Mouse (Mus musculus): ENCODE measurements around the gene Slc50a1. TPM values are rescaled to one million over a fixed set of nuclear protein-coding genes. Genes with fewer than 3 reads are reported as not detected.

The Slc50a1 gene
- polyA plus RNA-seq, 1 experiment from 2014 or later, result 36.2 TPM

DNA sequence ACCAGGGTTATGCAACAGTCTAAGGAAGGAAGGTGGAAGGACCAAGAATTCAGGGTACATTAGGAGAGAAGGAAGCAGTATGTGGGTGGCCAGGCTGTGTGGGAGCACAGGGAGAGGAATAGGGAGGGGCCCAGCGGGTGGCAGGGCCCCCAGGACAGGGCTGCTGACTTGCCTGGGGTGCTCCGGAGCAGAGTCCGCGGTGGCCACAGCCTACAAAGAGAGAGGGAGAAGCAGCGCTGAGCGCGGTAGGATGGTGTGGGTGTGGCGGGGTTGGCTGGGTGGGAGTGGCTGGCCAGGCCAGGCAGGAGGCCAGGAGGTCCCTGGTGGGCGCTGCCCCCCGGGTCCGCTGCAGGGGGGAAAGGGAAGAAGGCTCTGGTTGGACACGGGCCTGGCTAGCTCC is 31.9 kb downstream of the Slc50a1 start:
- Histone ChIP-seq H3K4me1 (replicated peaks) (peaks cover 15% of the 10 kb centered on the region), H3K27ac (replicated peaks) (no peak overlapping the region), H3K4me3 (no peak overlapping the region), H3K9me3 (no peaks in the 10 kb centered on the region), H3K27me3 (no peaks in the 10 kb centered on the region), H3K36me3 (peaks cover 87% of the 10 kb centered on the region), H3K4me2 (no peak overlapping the region), H3K9ac (no peak overlapping the region)
- ATAC-seq (ENCODE audit: low FRiP score, low read depth), result no peak
- WGBS, result 78% methylated on average over 7 of the region's 12 CpGs

- peaks cover 7% of the 10 kb centered on the region for H3K4me1 ChIP-seq (replicated peaks)
- no peak overlapping the region for H3K9ac ChIP-seq
- H3K27ac ChIP-seq (replicated peaks), result no peak overlapping the region
- ATAC-seq (ENCODE audit: low FRiP score, low read depth), result no peak
- H3K4me2 ChIP-seq, result no peak overlapping the region
- H3K27me3 ChIP-seq, result no peaks in the 10 kb centered on the region
- no peak overlapping the region for H3K4me3 ChIP-seq
- 92% methylated on average over 21 of the region's 21 CpGs for WGBS
- peaks cover 88% of the 10 kb centered on the region for H3K36me3 ChIP-seq
- no peaks in the 10 kb centered on the region for H3K9me3 ChIP-seq
Observed at GRCm38 (mm10) chr3:89237682-89238081, 32.7 kb downstream of the Slc50a1 start.

DNA sequence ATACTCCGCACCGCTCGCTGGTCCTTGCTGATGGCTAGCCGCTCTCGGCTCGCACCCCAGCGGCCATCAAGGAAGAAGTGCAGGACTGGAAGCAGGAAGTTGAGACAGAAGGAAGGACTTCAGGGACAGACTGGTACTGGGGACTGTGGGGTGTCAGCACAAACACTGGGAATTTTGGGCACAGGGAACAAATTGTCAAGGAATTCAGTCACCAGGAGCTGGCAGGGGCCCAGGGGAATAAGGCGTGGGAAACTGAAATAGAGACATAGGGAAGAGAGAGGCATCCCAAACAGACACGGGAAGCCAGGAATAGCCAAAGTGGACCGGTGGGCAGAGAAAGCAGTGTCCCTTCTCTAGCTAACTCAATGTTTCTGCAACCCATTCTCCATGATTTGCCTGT is 33.9 kb downstream of the Slc50a1 start:
- H3K9me3 ChIP-seq, result no peaks in the 10 kb centered on the region
- H3K36me3 ChIP-seq, result peaks cover 80% of the 10 kb centered on the region
- H3K4me2 ChIP-seq, result no peak overlapping the region
- no peak overlapping the region for H3K27ac ChIP-seq (replicated peaks)
- H3K27me3 ChIP-seq, result no peaks in the 10 kb centered on the region
- no peaks in the 10 kb centered on the region for H3K4me1 ChIP-seq (replicated peaks)
- H3K4me3 ChIP-seq, result no peak overlapping the region
- H3K9ac ChIP-seq, result no peak overlapping the region
- WGBS, result 93% methylated on average over 10 of the region's 10 CpGs
- no peak for ATAC-seq (ENCODE audit: low FRiP score, low read depth)

DNA sequence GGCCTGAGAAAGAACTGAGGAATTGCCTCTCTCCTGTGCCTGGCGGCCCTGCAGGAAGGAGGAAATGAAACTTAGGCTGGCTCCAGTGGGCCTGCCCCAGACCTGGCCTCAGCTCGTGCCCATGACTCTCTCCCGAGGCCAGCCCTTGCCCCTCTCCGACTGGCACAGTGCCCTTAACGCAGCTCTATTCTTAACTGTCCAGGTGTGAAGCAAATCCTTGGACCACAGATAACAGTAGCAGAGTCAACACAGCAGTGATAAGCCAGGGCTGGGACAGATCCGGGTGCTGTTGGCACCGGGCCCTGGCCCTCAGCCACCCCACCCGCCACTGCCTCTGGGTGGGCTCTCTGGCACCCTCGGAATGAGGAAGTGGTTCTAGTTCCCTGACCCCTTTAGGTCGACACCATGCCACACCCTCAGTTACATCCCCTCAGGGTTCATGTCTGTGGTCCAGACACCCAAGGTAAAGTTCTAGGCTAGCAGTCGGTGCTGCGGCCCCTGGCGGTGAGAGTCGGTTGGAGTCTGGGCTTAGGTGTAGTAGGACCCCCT is 36.7 kb downstream of the Slc50a1 start:
- H3K36me3 ChIP-seq, result peaks cover 51% of the 10 kb centered on the region

GRCm38 (mm10) chr3:89232614-89233013 is 37.8 kb downstream of the Slc50a1 start:
- H3K27me3 ChIP-seq, result no peaks in the 10 kb centered on the region
- H3K4me1 ChIP-seq (replicated peaks), result peaks cover 14% of the 10 kb centered on the region
- no peak overlapping the region for H3K4me2 ChIP-seq
- H3K27ac ChIP-seq (replicated peaks), result no peak overlapping the region
- no peak overlapping the region for H3K9ac ChIP-seq
- no peak for ATAC-seq (ENCODE audit: low FRiP score, low read depth)
- no peak overlapping the region for H3K4me3 ChIP-seq
- H3K36me3 ChIP-seq, result peaks cover 41% of the 10 kb centered on the region
- H3K9me3 ChIP-seq, result no peaks in the 10 kb centered on the region
- WGBS, result 80% methylated on average over 6 of the region's 6 CpGs

More for the DNA sequence above, 36.7 kb downstream of the Slc50a1 start:
- Histone ChIP-seq H3K27ac (replicated peaks) (no peak overlapping the region), H3K9ac (no peak overlapping the region), H3K4me3 (no peak overlapping the region), H3K9me3 (no peaks in the 10 kb centered on the region), H3K4me2 (no peak overlapping the region), H3K27me3 (no peaks in the 10 kb centered on the region), H3K4me1 (replicated peaks) (peaks cover 5% of the 10 kb centered on the region)
- ATAC-seq (ENCODE audit: low FRiP score, low read depth), result no peak
- 86% methylated on average over 14 of the region's 14 CpGs for WGBS

DNA sequence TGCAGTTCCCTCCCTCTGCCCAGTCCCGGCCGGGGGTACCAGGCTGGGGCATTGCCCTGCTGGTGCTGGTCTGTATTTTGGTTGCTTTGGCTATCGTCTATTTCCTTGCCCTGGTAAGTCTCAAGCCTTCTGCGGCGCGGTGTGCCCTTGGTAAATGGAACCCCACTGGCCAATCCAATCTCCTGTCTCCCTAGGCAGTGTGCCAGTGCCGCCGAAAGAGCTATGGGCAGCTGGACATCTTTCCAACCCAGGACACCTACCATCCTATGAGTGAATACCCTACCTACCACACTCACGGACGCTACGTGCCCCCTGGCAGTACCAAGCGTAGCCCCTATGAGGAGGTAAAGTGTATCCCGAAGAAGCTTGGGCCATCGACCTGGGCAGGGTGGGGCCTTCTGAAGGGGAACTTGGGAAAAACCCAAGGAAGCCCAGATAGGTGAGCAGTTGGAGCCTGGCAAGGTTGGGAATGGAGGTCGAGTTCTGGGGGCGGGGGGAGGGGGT is 38.5 kb downstream of the Slc50a1 start:
- Histone ChIP-seq H3K4me2 (no peak overlapping the region), H3K9ac (no peak overlapping the region), H3K27me3 (no peaks in the 10 kb centered on the region), H3K36me3 (peaks cover 34% of the 10 kb centered on the region), H3K4me3 (no peak overlapping the region), H3K4me1 (replicated peaks) (peaks cover 22% of the 10 kb centered on the region), H3K9me3 (no peaks in the 10 kb centered on the region), H3K27ac (replicated peaks) (no peak overlapping the region)
- 80% methylated on average over 16 of the region's 16 CpGs for WGBS
- no peak for ATAC-seq (ENCODE audit: low FRiP score, low read depth)

DNA sequence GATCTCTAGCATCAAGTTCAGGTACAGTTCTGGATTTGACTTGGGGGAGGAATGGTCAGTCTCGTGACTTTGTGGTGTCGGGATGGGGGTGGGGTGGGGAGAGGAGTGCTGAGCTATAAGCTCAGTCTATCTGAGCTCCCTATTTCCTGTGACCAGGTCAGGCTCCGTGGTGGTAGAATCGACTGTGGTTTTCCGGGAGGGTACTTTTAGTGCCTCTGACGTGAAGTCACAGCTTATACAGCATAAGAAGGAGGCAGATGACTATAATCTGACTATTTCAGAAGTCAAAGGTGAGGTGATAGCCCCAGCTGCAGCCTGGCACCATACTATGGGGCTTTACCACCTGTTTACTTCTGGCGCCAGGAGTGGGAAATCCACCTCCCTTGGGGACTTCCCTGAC is 39.0 kb downstream of the Slc50a1 start:
- no peak overlapping the region for H3K27ac ChIP-seq (replicated peaks)
- H3K4me2 ChIP-seq, result no peak overlapping the region
- no peaks in the 10 kb centered on the region for H3K27me3 ChIP-seq
- no peaks in the 10 kb centered on the region for H3K9me3 ChIP-seq
- H3K9ac ChIP-seq, result no peak overlapping the region
- H3K4me3 ChIP-seq, result no peak overlapping the region
- WGBS, result 78% methylated on average over 7 of the region's 7 CpGs
- ATAC-seq (ENCODE audit: low FRiP score, low read depth), result no peak
- peaks cover 29% of the 10 kb centered on the region for H3K36me3 ChIP-seq
- peaks cover 27% of the 10 kb centered on the region for H3K4me1 ChIP-seq (replicated peaks)

- Histone ChIP-seq H3K9me3 (no peaks in the 10 kb centered on the region), H3K27me3 (no peaks in the 10 kb centered on the region), H3K4me3 (no peak overlapping the region), H3K36me3 (peaks cover 22% of the 10 kb centered on the region), H3K27ac (replicated peaks) (no peak overlapping the region), H3K4me1 (replicated peaks) (peaks cover 35% of the 10 kb centered on the region), H3K4me2 (no peak overlapping the region), H3K9ac (no peak overlapping the region)
- no peak for ATAC-seq (ENCODE audit: low FRiP score, low read depth)
- WGBS, result 95% methylated on average over 2 of the region's 2 CpGs
Observed at GRCm38 (mm10) chr3:89230561-89230960, 39.8 kb downstream of the Slc50a1 start.

DNA sequence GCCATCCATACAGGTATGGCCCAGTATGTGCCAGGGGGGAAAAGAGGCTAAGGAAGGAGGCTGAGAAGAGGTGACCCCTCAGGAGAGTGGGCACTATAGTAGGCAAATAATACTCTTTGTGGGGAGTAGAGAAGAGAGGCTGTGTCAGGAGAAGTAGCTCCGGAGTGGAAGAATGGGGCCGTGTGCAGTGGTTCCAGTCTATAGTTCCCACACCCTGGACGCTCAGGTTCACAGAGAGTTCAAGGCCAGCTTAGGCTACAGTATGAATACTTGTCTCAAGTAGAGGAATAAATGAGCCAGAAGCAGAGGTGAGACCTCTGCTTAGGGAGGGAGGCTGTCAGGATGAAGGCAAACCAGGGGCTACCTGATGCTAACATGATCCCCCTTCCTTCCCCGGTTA is 41.1 kb downstream of the Slc50a1 start:
- Histone ChIP-seq H3K27me3 (no peaks in the 10 kb centered on the region), H3K27ac (replicated peaks) (no peak overlapping the region), H3K4me3 (no peak overlapping the region), H3K4me2 (no peak overlapping the region), H3K36me3 (peaks cover 9% of the 10 kb centered on the region), H3K9ac (no peak overlapping the region), H3K4me1 (replicated peaks) (peaks cover 47% of the 10 kb centered on the region), H3K9me3 (no peaks in the 10 kb centered on the region)
- ATAC-seq (ENCODE audit: low FRiP score, low read depth), result no peak
- 56% methylated on average over 4 of the region's 4 CpGs for WGBS

- Histone ChIP-seq H3K9me3 (no peaks in the 10 kb centered on the region), H3K9ac (peak within 1 kb of the TSS; percentile 30; the same call in 1 of the 2 replicates), H3K27ac (replicated peaks) (peak within 1 kb of the TSS; percentile 84), H3K36me3 (peaks cover 5% of the 10 kb centered on the region; the same call in 1 of the 2 replicates), H3K4me3 (peak within 1 kb of the TSS; percentile 41), H3K27me3 (no peaks in the 10 kb centered on the region), H3K4me2 (peak within 1 kb of the TSS; percentile 67), H3K4me1 (replicated peaks) (peaks cover 51% of the 10 kb centered on the region)
- 39% methylated on average over 10 of the region's 10 CpGs for WGBS
- ATAC-seq (ENCODE audit: low FRiP score, low read depth), result no peak
Observed at GRCm38 (mm10) chr3:89228836-89229235, 41.5 kb downstream of the Slc50a1 start, which contains the start of gene Muc1. Muc1 (plus strand) TSS chr3:89229057.

- H3K36me3 ChIP-seq, result no peaks in the 10 kb centered on the region
- no peaks in the 10 kb centered on the region for H3K9me3 ChIP-seq
- peak overlapping the region; percentile 84 for H3K27ac ChIP-seq (replicated peaks)
- peak overlapping the region; percentile 19; the same call in 1 of the 2 replicates for H3K9ac ChIP-seq
- H3K4me2 ChIP-seq, result peak overlapping the region; percentile 67
- no peaks in the 10 kb centered on the region for H3K27me3 ChIP-seq
- ATAC-seq (ENCODE audit: low FRiP score, low read depth), result peak; percentile 40
- peak overlapping the region; percentile 41 for H3K4me3 ChIP-seq
- WGBS, result under 1% methylated on average over 20 of the region's 20 CpGs
- H3K4me1 ChIP-seq (replicated peaks), result peaks cover 56% of the 10 kb centered on the region
Observed at GRCm38 (mm10) chr3:89228180-89228549, 42.2 kb downstream of the Slc50a1 start.

GRCm38 (mm10) chr3:89227307-89228179 is 42.8 kb downstream of the Slc50a1 start:
- WGBS, result 3% methylated on average over 41 of the region's 41 CpGs
- Histone ChIP-seq H3K36me3 (no peaks in the 10 kb centered on the region), H3K27ac (replicated peaks) (peak overlapping the region; percentile 84), H3K9me3 (no peaks in the 10 kb centered on the region), H3K4me3 (peak overlapping the region; percentile 41), H3K27me3 (no peaks in the 10 kb centered on the region), H3K4me1 (replicated peaks) (peaks cover 56% of the 10 kb centered on the region), H3K9ac (peak overlapping the region; percentile 46), H3K4me2 (peak overlapping the region; percentile 67)
- ATAC-seq (ENCODE audit: low FRiP score, low read depth), result peak; percentile 80
